Mouse (Mus musculus): ENCODE data around the gene Atp6v0a2. TPM values are rescaled to one million over a fixed set of nuclear protein-coding genes. Genes with fewer than 3 reads are reported as not detected.

The Atp6v0a2 gene
- polyA plus RNA-seq, 1 experiment from 2014 or later, result 41.9 TPM

DNA sequence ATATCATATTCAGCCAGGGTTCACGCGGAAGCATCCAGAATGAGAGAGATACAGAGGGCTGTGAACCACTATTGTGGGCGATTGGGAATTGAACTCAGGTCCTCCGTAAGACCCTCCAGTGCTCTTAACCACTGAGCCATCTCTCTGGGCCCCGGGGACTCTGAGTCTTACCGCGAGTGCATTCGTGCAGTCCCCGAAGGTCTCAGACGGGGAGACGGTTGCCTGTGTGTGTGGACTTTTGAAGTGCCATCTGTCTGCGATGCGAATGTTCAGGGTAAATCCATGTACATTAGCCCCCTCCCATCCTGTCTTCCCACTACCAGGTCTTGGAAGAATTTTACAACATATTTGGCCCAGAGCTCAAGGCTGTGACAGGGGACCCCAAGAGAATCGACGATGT lies 117.8 kb downstream of the Atp6v0a2 start:
- Histone ChIP-seq H3K4me1 (no peaks in the 10 kb centered on the region), H3K36me3 (no peaks in the 10 kb centered on the region), H3K9me3 (replicated peaks) (0 out of 2 replicates have a peak, but pooled peaks cover 5% of the 10 kb centered on the region), H3K9ac (no peak overlapping the region), H3K4me2 (replicated peaks) (no peak overlapping the region), H3K27me3 (no peaks in the 10 kb centered on the region), H3K27ac (replicated peaks) (no peak overlapping the region), H3K4me3 (replicated peaks) (no peak overlapping the region)
- no peak for ATAC-seq (ENCODE audit: insufficient number of reproducible peaks, low FRiP score, low TSS enrichment, low read depth)
- 87% methylated on average over 15 of the region's 15 CpGs for WGBS

DNA sequence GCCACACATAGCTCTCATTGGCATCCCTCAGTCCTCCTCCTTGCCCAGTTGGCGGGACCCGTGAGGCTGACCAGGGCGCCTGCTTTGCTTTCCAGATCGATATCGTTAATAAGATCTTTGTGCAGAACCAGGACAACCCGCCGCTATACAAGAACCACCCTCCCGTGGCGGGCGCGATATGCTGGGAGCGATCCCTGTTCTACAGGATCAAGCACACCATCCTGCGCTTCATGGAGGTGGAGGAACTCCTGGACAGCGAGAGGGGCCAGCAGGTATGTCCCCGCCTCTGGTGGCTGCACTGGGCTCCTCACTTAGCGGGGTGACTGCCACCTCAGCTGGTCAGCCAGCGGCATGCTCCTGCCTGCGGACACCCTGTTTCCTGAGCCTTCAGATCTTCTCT lies 119.9 kb downstream of the Atp6v0a2 start:
- no peak for ATAC-seq (ENCODE audit: insufficient number of reproducible peaks, low FRiP score, low TSS enrichment, low read depth)
- no peak overlapping the region for H3K9ac ChIP-seq
- no peaks in the 10 kb centered on the region for H3K4me1 ChIP-seq
- no peaks in the 10 kb centered on the region for H3K27me3 ChIP-seq
- H3K4me2 ChIP-seq (replicated peaks), result no peak overlapping the region
- H3K9me3 ChIP-seq (replicated peaks), result no peaks in the 10 kb centered on the region
- H3K4me3 ChIP-seq (replicated peaks), result no peak overlapping the region
- no peak overlapping the region for H3K27ac ChIP-seq (replicated peaks)
- H3K36me3 ChIP-seq, result no peaks in the 10 kb centered on the region
- WGBS, result 85% methylated on average over 18 of the region's 18 CpGs

DNA sequence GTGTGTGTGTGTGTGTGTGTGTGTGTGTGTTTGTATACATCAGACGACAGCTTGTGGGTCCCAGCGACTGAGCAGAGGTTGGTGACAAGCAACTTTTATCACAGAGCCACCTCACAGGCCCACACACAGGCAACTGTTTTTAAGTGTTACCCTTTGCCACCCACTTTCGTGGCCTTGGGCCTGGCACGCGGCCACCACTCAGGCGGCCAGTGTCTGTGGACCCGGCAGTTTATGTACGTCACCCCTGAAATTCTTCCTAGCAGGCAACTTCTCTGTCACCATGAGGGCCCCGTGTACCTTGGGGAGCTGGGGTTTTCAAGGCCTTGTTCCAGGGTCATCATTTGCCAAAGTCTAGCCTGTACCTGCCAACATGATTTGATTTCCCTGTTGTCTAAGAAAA lies 123.3 kb downstream of the Atp6v0a2 start:
- no peaks in the 10 kb centered on the region for H3K36me3 ChIP-seq
- no peaks in the 10 kb centered on the region for H3K4me1 ChIP-seq
- no peak for ATAC-seq (ENCODE audit: insufficient number of reproducible peaks, low FRiP score, low TSS enrichment, low read depth)
- no peak overlapping the region for H3K4me3 ChIP-seq (replicated peaks)
- 84% methylated on average over 9 of the region's 9 CpGs for WGBS
- H3K27me3 ChIP-seq, result no peaks in the 10 kb centered on the region
- H3K9me3 ChIP-seq (replicated peaks), result no peaks in the 10 kb centered on the region
- H3K4me2 ChIP-seq (replicated peaks), result no peak overlapping the region
- no peak overlapping the region for H3K27ac ChIP-seq (replicated peaks)
- no peak overlapping the region for H3K9ac ChIP-seq

DNA sequence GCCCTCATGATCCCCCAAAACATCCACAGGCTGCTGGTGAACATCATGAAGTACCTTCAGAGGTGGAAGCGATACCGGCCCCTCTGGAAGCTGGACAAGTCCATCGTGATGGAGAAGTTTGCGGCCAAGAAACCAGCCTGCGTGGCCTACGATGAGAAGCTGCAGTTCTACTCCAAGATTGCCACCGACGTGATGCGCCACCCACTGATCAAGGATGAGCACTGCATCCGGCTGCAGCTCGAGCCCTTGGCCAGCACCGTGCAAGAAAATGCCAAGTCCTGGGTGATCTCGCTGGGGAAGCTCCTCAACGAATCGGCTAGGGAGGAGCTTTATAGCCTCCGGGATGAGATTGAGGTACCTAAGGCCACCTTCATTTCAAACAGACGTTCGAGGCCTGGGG lies 132.6 kb downstream of the Atp6v0a2 start:
- WGBS, result 65% methylated on average over 18 of the region's 18 CpGs
- Histone ChIP-seq H3K4me2 (replicated peaks) (no peak overlapping the region), H3K27me3 (no peaks in the 10 kb centered on the region), H3K9me3 (replicated peaks) (no peaks in the 10 kb centered on the region; the same call in 1 of the 2 replicates), H3K27ac (replicated peaks) (no peak overlapping the region), H3K9ac (no peak overlapping the region), H3K4me1 (no peaks in the 10 kb centered on the region), H3K36me3 (no peaks in the 10 kb centered on the region), H3K4me3 (replicated peaks) (no peak overlapping the region)
- ATAC-seq (ENCODE audit: insufficient number of reproducible peaks, low FRiP score, low TSS enrichment, low read depth), result no peak

DNA sequence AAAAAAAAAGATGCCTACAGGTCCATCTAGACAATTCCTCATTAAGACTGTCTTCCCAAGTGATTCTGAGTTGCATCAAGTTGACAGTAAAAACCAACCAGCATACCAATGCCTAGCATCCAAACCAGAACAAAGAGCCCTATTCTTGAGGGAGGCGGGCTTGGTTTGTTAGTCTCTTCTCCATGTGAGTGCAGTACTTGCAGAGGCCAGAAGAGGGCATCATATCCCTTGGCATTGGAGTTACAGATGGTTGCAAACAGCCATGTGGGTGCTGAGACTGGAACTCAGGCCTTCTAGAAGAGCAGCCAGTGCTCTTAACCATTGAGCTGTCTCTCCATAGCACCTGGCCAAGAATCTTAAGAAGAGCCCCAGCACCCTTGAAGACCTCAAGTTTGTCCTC lies 133.4 kb downstream of the Atp6v0a2 start:
- no peaks in the 10 kb centered on the region for H3K27me3 ChIP-seq
- WGBS, result 97% methylated on average over 1 of the region's 1 CpGs
- no peak overlapping the region for H3K27ac ChIP-seq (replicated peaks)
- H3K9me3 ChIP-seq (replicated peaks), result no peaks in the 10 kb centered on the region; the same call in 1 of the 2 replicates
- no peak overlapping the region for H3K4me3 ChIP-seq (replicated peaks)
- H3K4me1 ChIP-seq, result no peaks in the 10 kb centered on the region
- H3K9ac ChIP-seq, result no peak overlapping the region
- no peak overlapping the region for H3K4me2 ChIP-seq (replicated peaks)
- H3K36me3 ChIP-seq, result no peaks in the 10 kb centered on the region
- ATAC-seq (ENCODE audit: insufficient number of reproducible peaks, low FRiP score, low TSS enrichment, low read depth), result no peak

Other genes starting within 250 kb of the Atp6v0a2 start
- 75.9 and 76.7 TPM in 2 replicates for gene Sbno1, start 202.6 kb upstream of the Atp6v0a2 start, polyA plus RNA-seq (2015; fragmentation: Nextera tagmentation; extraction: Ambion mirVana)
- 71.2 and 72.0 TPM in 2 replicates for gene Kmt5a, start 188.6 kb upstream of the Atp6v0a2 start, polyA plus RNA-seq (2015; fragmentation: Nextera tagmentation; extraction: Ambion mirVana)
- gene Rilpl2, start 150.2 kb upstream of the Atp6v0a2 start, polyA plus RNA-seq (2015; fragmentation: Nextera tagmentation; extraction: Ambion mirVana), result 38.0 and 40.2 TPM in 2 replicates
- 26.3 and 26.5 TPM in 2 replicates for gene Snrnp35, start 145.4 kb upstream of the Atp6v0a2 start, polyA plus RNA-seq (2015; fragmentation: Nextera tagmentation; extraction: Ambion mirVana)
- 23.2 and 25.1 TPM in 2 replicates for gene Rilpl1, start 97.2 kb upstream of the Atp6v0a2 start, polyA plus RNA-seq (2015; fragmentation: Nextera tagmentation; extraction: Ambion mirVana)
- 566 and 571 TPM in 2 replicates for gene Tmed2, start 87.9 kb upstream of the Atp6v0a2 start, polyA plus RNA-seq (2015; fragmentation: Nextera tagmentation; extraction: Ambion mirVana)
- 14.9 and 17.7 TPM in 2 replicates for gene Ddx55, start 75.7 kb upstream of the Atp6v0a2 start, polyA plus RNA-seq (2015; fragmentation: Nextera tagmentation; extraction: Ambion mirVana)
- gene Eif2b1, start 49.4 kb upstream of the Atp6v0a2 start, polyA plus RNA-seq (2015; fragmentation: Nextera tagmentation; extraction: Ambion mirVana), result 66.4 and 72.3 TPM in 2 replicates
- 58.2 and 60.3 TPM in 2 replicates for gene Gtf2h3, start 49.4 kb upstream of the Atp6v0a2 start, polyA plus RNA-seq (2015; fragmentation: Nextera tagmentation; extraction: Ambion mirVana)
- 0.50 and 0.94 TPM in 2 replicates for gene Dnah10, start 96.5 kb downstream of the Atp6v0a2 start, polyA plus RNA-seq (2015; fragmentation: Nextera tagmentation; extraction: Ambion mirVana)
- 10.0 and 11.7 TPM in 2 replicates for gene Ccdc92, start 233.8 kb downstream of the Atp6v0a2 start, polyA plus RNA-seq (2015; fragmentation: Nextera tagmentation; extraction: Ambion mirVana)
- gene Zfp664, start 234.1 kb downstream of the Atp6v0a2 start, polyA plus RNA-seq (2015; fragmentation: Nextera tagmentation; extraction: Ambion mirVana), result 87.2 and 90.4 TPM in 2 replicates

All from embryonic facial prominence, embryonic 15.5 days (tissue).